Mouse (Mus musculus) lung, adult 18-20 months (tissue): ENCODE results near the gene Olfr938.

ENCODE experiments used
- DNase-seq, 2 experiments: peaks; one replicate each; pipeline ENCODE4 v3.0.0; 2022; ENCODE audit warnings: mixed read lengths in 2 of 2

Olfr938 gene

GRCm38 (mm10) chr9:39078787-39079186, at the start of gene Olfr938:
Gene Olfr938, minus strand, starts transcription at chr9:39078887.
- no peak for DNase-seq

DNA sequence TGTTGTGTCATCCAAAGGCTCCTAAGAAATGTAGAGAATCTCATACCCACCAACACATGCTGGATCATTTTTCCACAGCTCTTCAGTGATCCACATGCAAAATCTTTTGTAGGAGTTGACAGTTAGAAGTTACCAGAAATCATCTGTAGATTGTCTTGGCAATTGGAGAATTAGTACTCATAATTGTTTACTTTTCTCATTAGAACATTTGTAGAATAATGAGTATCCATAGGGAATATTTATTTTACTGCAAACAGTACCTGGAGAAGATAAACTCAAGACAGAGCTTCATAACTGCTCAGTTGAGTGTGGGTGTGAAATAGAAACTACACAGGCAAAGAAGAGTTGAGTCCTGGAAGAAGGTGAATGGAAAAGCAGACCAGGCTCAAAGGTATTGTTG, 49.1 kb upstream of the Olfr938 start, which contains the start of gene Olfr27:
Gene Olfr27, plus strand, starts transcription at position 301 of the 400 bp plus-strand sequence.
- no peak for DNase-seq

DNA sequence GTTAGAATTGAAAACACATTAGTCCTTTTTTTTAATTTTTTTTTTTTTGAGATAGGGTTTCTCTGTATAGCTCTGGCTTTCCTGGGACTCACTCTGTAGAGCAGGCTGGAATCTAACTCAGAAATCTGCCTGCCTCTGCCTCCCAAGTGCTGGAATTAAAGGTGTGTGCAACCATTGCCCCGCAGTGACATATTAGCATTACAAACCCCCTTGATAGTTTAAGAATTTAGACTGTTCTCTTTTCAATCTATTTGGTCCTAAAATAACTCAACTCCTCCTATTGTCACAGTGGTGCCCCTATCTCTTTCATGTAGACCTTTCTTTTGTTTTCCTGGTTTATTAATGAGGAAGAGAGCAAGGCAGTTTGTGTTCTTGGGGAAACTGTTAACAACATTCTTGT, 48.6 kb upstream of the Olfr938 start:
- no peak for DNase-seq

DNA sequence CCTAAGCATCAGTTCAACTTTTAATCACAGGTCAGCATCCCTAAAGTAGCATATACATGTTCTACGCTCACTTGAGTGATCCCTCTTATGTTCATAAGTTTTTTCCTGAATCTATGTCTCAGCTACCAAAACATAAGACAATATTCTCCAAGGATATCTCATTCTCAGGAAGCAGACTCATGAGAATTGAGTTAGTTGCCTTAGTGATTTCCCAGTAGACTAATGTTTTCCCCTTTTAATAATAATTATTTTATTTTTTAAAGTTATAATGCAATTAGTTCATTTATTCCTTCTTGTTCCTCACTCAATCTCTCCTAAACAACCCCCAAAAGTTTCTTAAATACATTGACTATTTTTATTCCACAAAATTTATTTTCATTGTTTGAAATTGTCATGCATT, 13.8 kb downstream of the Olfr938 start, which contains the start of gene Olfr937:
Gene Olfr937, minus strand, starts transcription at position 101 of the 400 bp plus-strand sequence.
- DNase-seq, result no peak
